Mouse (Mus musculus) liver, embryonic 11.5 days (tissue): ENCODE results near the gene Vmp1. TPM values are rescaled to one million over a fixed set of nuclear protein-coding genes. Genes with fewer than 3 reads are reported as not detected.

Experiments used
- ATAC-seq: fragments of 200-750 bp; cut with Nextera tagmentation; replicated peaks from 2 replicates; pipeline ENCODE4 v1.8.0; 2017; ENCODE audit warnings: moderate number of reproducible peaks, mild to moderate bottlenecking, moderate TSS enrichment, moderate library complexity; ENCODE audit not compliant: low FRiP score
- DNase-seq: peaks from one replicate; pipeline ENCODE4 v3.0.0-alpha.2; 2017; ENCODE audit warnings: low spot score
- H3K27ac ChIP-seq: fragments of 300-500 bp; sonication (generic); 2 replicates; pipeline ENCODE4 v1.5.1; 2014; ENCODE audit warnings: mild to moderate bottlenecking, low read depth, low read length, control low read depth
- H3K27me3 ChIP-seq: fragments of 300-500 bp; sonication (generic); replicated peaks from 2 replicates; pipeline ENCODE4 v1.6.1; 2014; ENCODE audit warnings: low read length, mixed read lengths; ENCODE audit not compliant: control insufficient read depth, insufficient read depth
- H3K36me3 ChIP-seq: fragments of 300-500 bp; sonication (generic); 2 replicates; pipeline ENCODE4 v1.6.1; 2014; ENCODE audit warnings: mild to moderate bottlenecking, low read length, moderate library complexity, mixed read lengths; ENCODE audit not compliant: control insufficient read depth, insufficient read depth
- H3K4me1 ChIP-seq: fragments of 300-500 bp; sonication (generic); replicated peaks from 2 replicates; pipeline ENCODE4 v1.6.1; 2014; ENCODE audit warnings: low read length, mixed read lengths; ENCODE audit not compliant: control insufficient read depth, insufficient read depth
- H3K4me2 ChIP-seq: fragments of 300-500 bp; sonication (generic); 2 replicates; pipeline ENCODE4 v1.6.1; 2014; ENCODE audit warnings: mild to moderate bottlenecking, control low read depth, moderate library complexity
- H3K4me3 ChIP-seq: fragments of 300-500 bp; sonication (generic); 2 replicates; pipeline ENCODE4 v1.5.1; 2014; ENCODE audit warnings: low read depth, low read length, control low read depth
- H3K9ac ChIP-seq: fragments of 300-500 bp; sonication (generic); 2 replicates; pipeline ENCODE4 v1.6.1; 2014; ENCODE audit warnings: low read depth, low read length, control low read depth
- H3K9me3 ChIP-seq: fragments of 300-500 bp; sonication (generic); 2 replicates; pipeline ENCODE4 v1.6.1; 2016; ENCODE audit warnings: low read length, inconsistent platforms, mixed read lengths; ENCODE audit not compliant: control insufficient read depth
- whole genome bisulfite sequencing: fragments of 180-500 bp; shearing (Covaris S2); extraction: QIAGEN DNeasy Blood & Tissue Kit; methylation state at CpG from one replicate; pipeline ENCODE4 v1.1.7; 2014; 5-methylcytosine and 5-hydroxymethylcytosine counted together
- polyA plus RNA-seq: library from polyadenylated mRNA; unstranded; fragments of >200 nt; fragmentation: Nextera tagmentation; extraction: Ambion mirVana; gene quantifications from 2 replicates; pipeline ENCODE4 v1.2.1, GENCODE M21; 2014

The Vmp1 gene
- polyA plus RNA-seq, 1 experiment from 2014 or later: 112 TPM

- H3K9me3 ChIP-seq: no peaks in the 10 kb centered on the region
- H3K4me1 ChIP-seq: peaks cover 33% of the 10 kb centered on the region
- ATAC-seq (peak; percentile 32; the same call in 1 of the 2 replicates), DNase-seq (no peak)
- peaks cover 5% of the 10 kb centered on the region for H3K36me3 ChIP-seq
- H3K4me3 ChIP-seq: no peak overlapping the region
- no peaks in the 10 kb centered on the region for H3K27me3 ChIP-seq
- peak overlapping the region; percentile 87 for H3K27ac ChIP-seq
- peak overlapping the region; percentile 53 for H3K4me2 ChIP-seq
- H3K9ac ChIP-seq: no peak overlapping the region
These were observed 19.7 kb downstream of the Vmp1 start for GRCm38 (mm10) chr11:86663977-86664376.

GRCm38 (mm10) chr11:86662986-86663895 is 20.4 kb downstream of the Vmp1 start:
- Histone ChIP-seq H3K9me3 (no peaks in the 10 kb centered on the region), H3K4me1 (peaks cover 33% of the 10 kb centered on the region), H3K27ac (peak overlapping the region; percentile 87), H3K9ac (no peak overlapping the region), H3K36me3 (peaks cover 5% of the 10 kb centered on the region), H3K4me2 (peak overlapping the region; percentile 53), H3K4me3 (no peak overlapping the region), H3K27me3 (no peaks in the 10 kb centered on the region)
- DNase-seq: no peak
- ATAC-seq: peak; percentile 96
- 55% methylated on average over 8 of the region's 8 CpGs for WGBS

- no peak for DNase-seq
- peaks cover 5% of the 10 kb centered on the region for H3K36me3 ChIP-seq
- ATAC-seq: 0 out of 2 replicates have a peak, but pooled peaks have one; percentile 45
These were observed 25.8 kb downstream of the Vmp1 start for GRCm38 (mm10) chr11:86657863-86658262.

GRCm38 (mm10) chr11:86656849-86657567 is 26.6 kb downstream of the Vmp1 start:
- 46% methylated on average over 4 of the region's 4 CpGs for WGBS
- Histone ChIP-seq H3K9me3 (no peaks in the 10 kb centered on the region), H3K27ac (peak overlapping the region; percentile 57), H3K4me2 (peak overlapping the region; percentile 51), H3K4me3 (no peak overlapping the region), H3K36me3 (no peaks in the 10 kb centered on the region; the same call in 1 of the 2 replicates), H3K4me1 (peaks cover 11% of the 10 kb centered on the region), H3K9ac (no peak overlapping the region), H3K27me3 (no peaks in the 10 kb centered on the region)
- ATAC-seq: peak; percentile 73
- DNase-seq: no peak

More at GRCm38 (mm10) chr11:86657863-86658262, 25.8 kb downstream of the Vmp1 start:
- no peaks in the 10 kb centered on the region for H3K9me3 ChIP-seq
- no peak overlapping the region for H3K27ac ChIP-seq
- no peaks in the 10 kb centered on the region for H3K27me3 ChIP-seq
- peaks cover 17% of the 10 kb centered on the region for H3K4me1 ChIP-seq
- H3K4me2 ChIP-seq: no peak overlapping the region
- no peak overlapping the region for H3K4me3 ChIP-seq
- H3K9ac ChIP-seq: no peak overlapping the region

- Histone ChIP-seq H3K9ac (no peak overlapping the region), H3K4me2 (no peak overlapping the region), H3K27me3 (no peaks in the 10 kb centered on the region), H3K36me3 (peaks cover 2% of the 10 kb centered on the region; the same call in 1 of the 2 replicates), H3K27ac (no peak overlapping the region), H3K4me1 (peaks cover 11% of the 10 kb centered on the region), H3K4me3 (no peak overlapping the region), H3K9me3 (no peaks in the 10 kb centered on the region)
- no peak for DNase-seq
- ATAC-seq: no peak
- 73% methylated on average over 1 of the region's 1 CpGs for WGBS
These were observed 28.0 kb downstream of the Vmp1 start for GRCm38 (mm10) chr11:86655671-86656070.

- Histone ChIP-seq H3K27me3 (no peaks in the 10 kb centered on the region), H3K4me2 (no peak overlapping the region), H3K4me3 (no peak overlapping the region), H3K9ac (no peak overlapping the region), H3K36me3 (peaks cover 2% of the 10 kb centered on the region; the same call in 1 of the 2 replicates), H3K27ac (no peak overlapping the region), H3K9me3 (no peaks in the 10 kb centered on the region), H3K4me1 (peaks cover 11% of the 10 kb centered on the region)
- WGBS: 86% methylated on average over 4 of the region's 4 CpGs
- no peak for ATAC-seq
- DNase-seq: no peak
These were observed 29.5 kb downstream of the Vmp1 start for GRCm38 (mm10) chr11:86654096-86654495.

GRCm38 (mm10) chr11:86653446-86653845 is 30.2 kb downstream of the Vmp1 start:
- DNase-seq: no peak
- Histone ChIP-seq H3K27ac (no peak overlapping the region), H3K27me3 (no peaks in the 10 kb centered on the region), H3K4me1 (peaks cover 9% of the 10 kb centered on the region), H3K9me3 (no peaks in the 10 kb centered on the region), H3K4me2 (no peak overlapping the region), H3K4me3 (no peak overlapping the region), H3K9ac (no peak overlapping the region), H3K36me3 (peaks cover 2% of the 10 kb centered on the region; the same call in 1 of the 2 replicates)
- no peak for ATAC-seq
- 44% methylated on average over 3 of the region's 3 CpGs for WGBS

- H3K4me2 ChIP-seq: no peak overlapping the region
- DNase-seq (no peak), ATAC-seq (no peak)
- peaks cover 5% of the 10 kb centered on the region for H3K4me1 ChIP-seq
- H3K9me3 ChIP-seq: no peaks in the 10 kb centered on the region
- H3K36me3 ChIP-seq: peaks cover 2% of the 10 kb centered on the region; the same call in 1 of the 2 replicates
- H3K27ac ChIP-seq: no peak overlapping the region
- no peak overlapping the region for H3K9ac ChIP-seq
- 67% methylated on average over 4 of the region's 4 CpGs for WGBS
- H3K4me3 ChIP-seq: no peak overlapping the region
- no peaks in the 10 kb centered on the region for H3K27me3 ChIP-seq
These were observed 31.1 kb downstream of the Vmp1 start for GRCm38 (mm10) chr11:86652578-86652979.
